Comparison of ENCODE assay signal across 10 mouse cellular contexts in genomic region chr11:108028398-108028797, GRCm38 (mm10).
DNase-seq lines count a peak whose midpoint lies in the region; ATAC-seq and TF ChIP-seq lines count a peak whose summit lies in the region.
"Had no signal": no experiment of that assay in that cellular context is flagged by ENCODE, and none has a peak within 500 bp of the region (broad histone marks: within the 10 kb centered on the region; RNA-seq: fewer than 3 reads in every experiment).

No protein-coding gene starts in this region.

- DNase-seq in cerebellum, postnatal 10 days: peak; percentile 50 to 53
- no peak for DNase-seq in cerebellum, adult 2 months
- peak; percentile 31 to 58 for DNase-seq in urinary bladder, postnatal 4 days (ENCODE audit: low spot score in 2 of 2)
- no peak for DNase-seq in urinary bladder, adult 18-20 months (ENCODE audit: low spot score in 2 of 2)
- DNase-seq in kidney, postnatal 10 days: peak; percentile 35
- DNase-seq in forebrain, embryonic 14.5 days (ENCODE audit: low spot score): no peak
- DNase-seq in hindbrain, embryonic 10.5 days (ENCODE audit: low spot score): no peak
- DNase-seq in thymus, postnatal 10 days (ENCODE audit: low spot score in 2 of 2): no peak

- no peaks in the 10 kb centered on the region for H3K27me3 ChIP-seq in cerebellum, adult 2 months (ENCODE audit: control insufficient read depth, insufficient read depth, low read length)
- no peaks in the 10 kb centered on the region for H3K27me3 ChIP-seq in forebrain, embryonic 14.5 days (replicated peaks; ENCODE audit: control insufficient read depth, insufficient read depth, low read length)
- peaks cover 7% of the 10 kb centered on the region; the same call in 1 of the 2 replicates for H3K27me3 ChIP-seq in hindbrain, embryonic 10.5 days (ENCODE audit: insufficient read depth, poor library complexity, severe bottlenecking)
- H3K27me3 ChIP-seq: megakaryocyte, embryonic 14.5 days had no signal

- 41% methylated on average over 12 of the region's 12 CpGs for WGBS in cerebellum, adult 2 months
- WGBS in forebrain, embryonic 14.5 days: 66% methylated on average over 12 of the region's 12 CpGs
- WGBS in hindbrain, embryonic 10.5 days: 75% methylated on average over 12 of the region's 12 CpGs

- no peaks in the 10 kb centered on the region for H3K36me3 ChIP-seq in forebrain, embryonic 14.5 days (ENCODE audit: control insufficient read depth, insufficient read depth, low read length)
- H3K36me3 ChIP-seq in hindbrain, embryonic 10.5 days: no peaks in the 10 kb centered on the region

- no peak for TF ChIP-seq POLR2A in cerebellum, adult 2 months (IDR thresholded peaks at IDR 0.05; ENCODE audit: borderline replicate concordance, insufficient read depth, low read length)

- no peak overlapping the region for H3K9ac ChIP-seq in forebrain, embryonic 14.5 days (ENCODE audit: low read length)

- H3K4me1 ChIP-seq in cerebellum, adult 2 months (ENCODE audit: control insufficient read depth, insufficient read depth, low read length): peaks cover 4% of the 10 kb centered on the region
- no peaks in the 10 kb centered on the region for H3K4me1 ChIP-seq in forebrain, embryonic 14.5 days (ENCODE audit: control insufficient read depth, insufficient read depth, low read length)
- H3K4me1 ChIP-seq in hindbrain, embryonic 10.5 days (replicated peaks): peaks cover 6% of the 10 kb centered on the region; the same call in 1 of the 2 replicates

- TF ChIP-seq CTCF in cerebellum, adult 2 months (IDR thresholded peaks at IDR 0.05; ENCODE audit: borderline replicate concordance, insufficient read depth, low read depth, low read length): no peak

- ATAC-seq in forebrain, embryonic 14.5 days: no peak
- ATAC-seq: hindbrain, embryonic 16.5 days had no signal

- H3K4me3 ChIP-seq in cerebellum, adult 2 months (replicated peaks; ENCODE audit: insufficient read depth, low read depth, low read length): no peak overlapping the region
- H3K4me3 ChIP-seq in forebrain, embryonic 14.5 days (ENCODE audit: low read depth, low read length): no peak overlapping the region
- H3K4me3 ChIP-seq in hindbrain, embryonic 10.5 days: no peak overlapping the region
- H3K4me3 ChIP-seq: megakaryocyte, embryonic 14.5 days had no signal

- no peak overlapping the region for H3K27ac ChIP-seq in cerebellum, adult 2 months (ENCODE audit: insufficient read depth, low read length)
- no peak overlapping the region for H3K27ac ChIP-seq in forebrain, embryonic 14.5 days (ENCODE audit: low read depth, low read length)
- H3K27ac ChIP-seq in hindbrain, embryonic 10.5 days: no peak overlapping the region

- H3K9me3 ChIP-seq in forebrain, embryonic 14.5 days (replicated peaks; ENCODE audit: control insufficient read depth, low read length): no peaks in the 10 kb centered on the region
- H3K9me3 ChIP-seq in hindbrain, embryonic 10.5 days: no peaks in the 10 kb centered on the region
- H3K9me3 ChIP-seq: megakaryocyte, embryonic 14.5 days had no signal

- H3K4me2 ChIP-seq in forebrain, embryonic 14.5 days (ENCODE audit: low read length): no peak overlapping the region

Comparison
In these comparisons a context has a peak if more than half of its experiments do, and no peak if none do; other contexts are left out.
1. DNase-seq: peak in cerebellum, postnatal 10 days (2 of 2), urinary bladder, postnatal 4 days (2 of 2) and kidney, postnatal 10 days (single experiment); none in cerebellum, adult 2 months (0 of 2), urinary bladder, adult 18-20 months (0 of 2), forebrain, embryonic 14.5 days (single experiment), hindbrain, embryonic 10.5 days (single experiment) and thymus, postnatal 10 days (0 of 2).